Mouse (Mus musculus): ENCODE measurements around the gene Hand2. TPM values are rescaled to one million over a fixed set of nuclear protein-coding genes. Genes with fewer than 3 reads are reported as not detected.

Gene Hand2
- total RNA-seq (2021), result not detected

- DNase-seq, result no peak
Observed at GRCm38 (mm10) chr8:57320851-57321743, at the start of gene Hand2. TSS of gene Hand2 (plus strand) at chr8:57320983.

DNA sequence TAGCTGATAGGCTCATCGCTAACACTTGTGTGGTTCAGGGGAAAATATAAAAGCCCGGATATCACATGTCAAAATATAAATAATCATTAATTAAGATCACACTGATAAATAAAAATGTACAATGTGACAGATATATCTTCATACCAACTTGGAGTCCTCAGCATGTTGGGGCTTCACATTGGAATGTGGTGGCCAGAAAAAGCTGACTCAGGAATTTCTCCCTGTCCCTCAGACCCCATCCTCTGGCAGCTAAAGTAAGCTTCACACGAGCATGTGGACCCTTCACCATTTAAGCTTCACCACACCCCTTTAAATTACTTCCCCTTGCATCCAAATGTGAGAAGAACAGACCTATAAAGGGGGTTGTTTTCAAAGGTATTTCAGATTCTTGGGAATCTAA, 47.7 kb upstream of the Hand2 start:
- no peak for DNase-seq

DNA sequence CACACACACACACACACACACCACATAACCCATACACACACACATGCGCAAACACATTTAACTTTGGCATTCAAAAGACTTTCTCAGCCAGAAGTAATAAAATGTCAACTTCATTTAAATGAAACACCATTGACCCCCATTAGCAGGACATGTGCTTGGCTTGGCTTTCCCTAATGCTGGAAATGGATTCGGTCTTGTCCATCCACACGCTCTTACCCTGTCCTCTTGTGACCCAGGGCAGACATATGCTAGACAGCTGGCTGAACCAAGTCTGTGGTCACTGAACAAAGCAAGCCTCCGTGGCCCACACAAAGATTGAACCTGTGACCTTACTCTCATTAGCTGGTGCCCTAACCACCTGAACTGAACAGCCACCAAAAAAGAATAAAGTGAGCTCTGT, 27.3 kb upstream of the Hand2 start:
- DNase-seq, result no peak

DNA sequence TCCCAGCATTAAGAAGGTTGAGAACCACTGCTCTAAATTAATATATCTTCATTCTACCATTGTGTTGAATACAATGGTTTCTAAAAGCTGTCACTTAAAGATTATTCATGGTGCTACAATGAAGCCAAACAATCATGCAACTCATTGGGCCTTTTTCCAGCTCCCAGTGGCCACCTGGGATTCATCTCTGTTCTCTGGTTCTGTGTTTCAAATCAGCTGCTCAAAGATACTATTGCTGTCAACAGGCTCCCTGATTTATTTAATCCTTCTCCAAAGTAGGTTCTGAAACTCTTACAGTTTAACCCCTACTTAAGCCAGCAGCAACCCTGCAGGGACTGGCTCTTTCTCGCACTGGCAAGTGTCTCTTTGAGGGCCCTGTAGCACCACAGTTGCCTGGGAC, 17.3 kb upstream of the Hand2 start:
- no peak for DNase-seq

DNA sequence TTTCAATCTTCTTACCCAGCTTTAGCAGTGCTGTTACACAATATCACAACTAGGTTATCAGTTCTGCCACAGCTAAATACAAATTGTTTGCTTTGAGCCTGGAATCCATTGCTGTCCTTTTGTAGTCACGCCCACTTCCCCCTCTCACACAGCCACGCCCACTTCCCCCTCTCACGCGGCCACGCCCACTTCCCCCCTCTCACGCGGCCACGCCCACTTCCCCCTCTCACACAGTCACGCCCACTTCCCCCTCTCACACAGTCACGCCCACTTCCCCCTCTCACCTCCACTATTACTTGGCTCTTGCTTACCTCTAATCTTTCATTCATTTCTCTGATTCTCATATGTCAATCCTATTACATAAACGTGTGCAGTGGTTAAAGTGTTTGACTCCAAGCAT, 15.8 kb upstream of the Hand2 start:
- no peak for DNase-seq

GRCm38 (mm10) chr8:57306441-57306840, 14.3 kb upstream of the Hand2 start:
- no peak for DNase-seq

GRCm38 (mm10) chr8:57309844-57310485, 10.8 kb upstream of the Hand2 start:
- DNase-seq, result no peak

DNA sequence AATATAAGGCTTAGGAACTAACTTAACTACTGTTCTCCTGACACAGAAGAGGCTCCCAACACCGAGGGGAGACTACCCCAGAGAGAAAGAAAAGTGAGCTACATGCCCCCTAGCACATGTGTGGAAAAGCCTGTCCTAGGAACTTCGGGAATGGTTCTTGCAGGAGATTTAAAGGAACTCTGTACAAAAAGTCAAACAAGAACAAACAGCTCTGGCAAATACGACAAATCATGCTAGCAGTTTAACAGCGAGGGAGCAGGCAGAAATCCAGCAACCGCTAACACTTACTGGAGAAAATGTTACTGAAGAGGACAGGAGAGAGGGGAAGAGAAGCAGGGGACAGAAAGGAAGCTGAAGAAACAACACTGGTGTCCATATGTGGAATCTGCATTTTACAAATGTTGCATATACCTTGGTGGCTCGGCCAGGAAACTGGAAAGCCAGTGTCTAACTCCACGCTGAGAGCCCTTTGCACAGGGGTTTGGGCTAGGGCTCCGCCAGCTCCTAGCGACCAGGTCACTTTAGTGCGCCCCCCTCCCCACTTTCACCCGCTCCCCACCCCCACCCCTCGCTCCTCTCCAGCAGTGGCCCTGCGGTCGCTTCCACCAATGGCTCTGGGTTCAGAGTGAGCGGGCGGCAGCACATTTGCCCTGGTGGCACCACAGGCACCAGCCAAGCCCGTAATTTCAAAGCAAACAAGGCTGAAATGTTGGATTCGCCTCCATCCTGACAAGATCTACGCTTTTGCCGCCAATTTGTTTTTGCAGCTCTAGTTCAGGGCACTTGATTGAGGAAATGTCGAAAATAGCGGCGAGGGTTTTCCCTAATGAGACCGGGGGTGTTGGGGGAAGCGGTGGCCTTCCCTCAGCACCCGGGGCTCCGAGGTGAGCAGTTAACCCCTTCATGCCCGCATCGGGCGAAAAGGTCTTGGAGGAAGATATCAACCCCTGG, 8.5 kb upstream of the Hand2 start:
- no peak for DNase-seq

DNA sequence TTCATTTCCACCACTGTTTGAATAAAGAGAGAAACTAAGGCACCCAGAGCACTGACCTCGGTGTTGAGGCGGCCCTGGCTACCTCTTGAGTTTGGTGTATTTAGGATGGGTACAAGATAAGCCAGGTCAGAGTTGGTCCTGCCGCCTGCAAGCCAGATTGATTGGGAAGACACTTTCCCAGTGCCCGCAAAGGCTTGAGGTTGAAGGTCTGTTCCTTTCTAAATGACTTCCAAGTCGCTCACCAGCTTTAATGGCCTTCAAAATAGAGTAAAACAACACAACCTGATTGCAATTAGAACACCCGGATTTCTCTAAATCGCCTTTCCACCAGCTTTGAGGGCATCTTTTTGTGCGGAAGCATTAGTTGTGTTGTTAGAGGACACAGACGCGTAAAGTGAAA, 7.2 kb upstream of the Hand2 start:
- no peak for DNase-seq

GRCm38 (mm10) chr8:57314216-57314615, 6.6 kb upstream of the Hand2 start:
- DNase-seq, result no peak

DNA sequence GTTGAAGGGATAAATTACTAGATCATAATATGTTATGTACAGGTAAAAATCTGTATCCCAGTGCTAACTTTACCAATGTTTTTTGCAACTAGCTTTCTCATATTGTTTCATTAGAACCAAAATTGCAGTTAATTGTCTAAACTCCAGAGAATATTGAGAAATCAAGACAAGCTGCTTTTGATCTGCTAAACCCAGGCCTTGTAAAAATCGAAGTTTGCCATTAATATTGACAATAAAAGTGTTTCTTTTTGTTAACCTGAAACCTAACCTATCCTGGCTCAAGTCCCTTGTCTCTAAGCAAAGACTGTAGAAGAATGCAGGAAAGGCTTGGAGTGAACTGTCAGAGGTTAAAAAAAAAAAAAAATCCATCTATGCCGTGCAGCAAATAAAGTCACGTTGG, 5.3 kb upstream of the Hand2 start:
- DNase-seq, result no peak

DNA sequence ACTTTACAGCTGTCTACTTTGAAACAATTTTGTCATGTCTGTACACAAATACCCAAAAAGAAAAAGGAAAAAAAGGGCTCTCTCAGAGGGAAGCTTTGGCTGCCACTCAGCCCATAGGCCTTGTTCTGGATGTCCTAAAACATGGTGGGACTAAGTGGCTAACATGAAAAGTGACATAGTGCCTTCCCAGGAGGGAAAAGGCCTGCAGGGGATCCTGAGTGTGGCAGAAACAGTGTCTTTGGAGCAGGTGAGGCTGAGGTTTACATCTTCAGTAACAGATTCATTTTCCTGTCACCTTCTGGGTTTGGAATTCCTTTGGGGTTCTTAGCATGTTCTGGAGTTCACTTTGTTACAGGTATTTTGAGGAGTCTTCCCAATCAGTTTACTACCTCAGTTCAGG, 3.7 kb upstream of the Hand2 start:
- no peak for DNase-seq

GRCm38 (mm10) chr8:57317890-57318480, 2.8 kb upstream of the Hand2 start:
- no peak for DNase-seq

DNA sequence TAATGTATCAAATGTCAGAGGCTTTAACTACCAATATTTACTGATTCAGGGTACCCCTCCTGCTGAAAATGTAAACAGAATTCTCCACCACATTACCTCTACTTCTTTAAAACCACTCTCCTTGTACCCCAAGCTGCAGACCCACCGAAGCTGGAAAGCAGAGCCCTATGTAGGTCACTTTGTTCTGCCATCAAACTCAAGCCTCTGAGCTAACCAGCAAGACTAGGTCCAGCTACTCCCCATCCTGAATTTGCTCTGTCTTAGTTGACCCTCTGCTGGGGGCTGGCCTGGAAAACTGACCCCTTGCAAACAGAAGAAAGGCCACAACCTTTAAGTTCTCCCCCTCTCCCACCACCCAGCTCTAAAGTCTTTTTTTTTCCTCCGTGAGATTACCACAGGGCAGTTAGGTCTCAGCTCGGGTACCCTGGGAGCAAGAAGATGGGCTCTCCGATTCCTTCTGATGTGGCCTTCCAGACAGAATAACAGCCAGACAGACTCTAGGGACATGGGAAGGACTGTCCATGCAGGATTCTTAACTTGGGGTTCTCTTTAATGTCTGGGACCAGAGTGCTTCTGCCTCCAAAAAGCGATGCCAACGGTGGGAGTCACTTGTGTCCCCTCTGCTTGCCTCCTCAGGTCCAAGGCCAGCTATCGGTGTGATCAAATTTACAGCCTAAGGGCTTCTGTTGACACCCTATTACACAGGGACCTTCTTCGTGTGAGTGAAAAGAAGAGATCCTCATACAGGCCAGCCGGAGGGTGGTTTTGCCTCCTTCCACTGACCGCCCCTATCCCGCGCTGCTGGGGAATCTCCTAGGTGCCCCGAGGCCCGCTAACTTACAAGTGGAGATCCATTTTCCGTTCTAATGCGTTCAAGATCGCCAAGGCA, 1.4 kb upstream of the Hand2 start:
- DNase-seq, result no peak

- DNase-seq, result no peak
Observed at GRCm38 (mm10) chr8:57319981-57320585, 700 bp upstream of the Hand2 start.

GRCm38 (mm10) chr8:57321898-57322895, 1.4 kb downstream of the Hand2 start:
- no peak for DNase-seq

DNA sequence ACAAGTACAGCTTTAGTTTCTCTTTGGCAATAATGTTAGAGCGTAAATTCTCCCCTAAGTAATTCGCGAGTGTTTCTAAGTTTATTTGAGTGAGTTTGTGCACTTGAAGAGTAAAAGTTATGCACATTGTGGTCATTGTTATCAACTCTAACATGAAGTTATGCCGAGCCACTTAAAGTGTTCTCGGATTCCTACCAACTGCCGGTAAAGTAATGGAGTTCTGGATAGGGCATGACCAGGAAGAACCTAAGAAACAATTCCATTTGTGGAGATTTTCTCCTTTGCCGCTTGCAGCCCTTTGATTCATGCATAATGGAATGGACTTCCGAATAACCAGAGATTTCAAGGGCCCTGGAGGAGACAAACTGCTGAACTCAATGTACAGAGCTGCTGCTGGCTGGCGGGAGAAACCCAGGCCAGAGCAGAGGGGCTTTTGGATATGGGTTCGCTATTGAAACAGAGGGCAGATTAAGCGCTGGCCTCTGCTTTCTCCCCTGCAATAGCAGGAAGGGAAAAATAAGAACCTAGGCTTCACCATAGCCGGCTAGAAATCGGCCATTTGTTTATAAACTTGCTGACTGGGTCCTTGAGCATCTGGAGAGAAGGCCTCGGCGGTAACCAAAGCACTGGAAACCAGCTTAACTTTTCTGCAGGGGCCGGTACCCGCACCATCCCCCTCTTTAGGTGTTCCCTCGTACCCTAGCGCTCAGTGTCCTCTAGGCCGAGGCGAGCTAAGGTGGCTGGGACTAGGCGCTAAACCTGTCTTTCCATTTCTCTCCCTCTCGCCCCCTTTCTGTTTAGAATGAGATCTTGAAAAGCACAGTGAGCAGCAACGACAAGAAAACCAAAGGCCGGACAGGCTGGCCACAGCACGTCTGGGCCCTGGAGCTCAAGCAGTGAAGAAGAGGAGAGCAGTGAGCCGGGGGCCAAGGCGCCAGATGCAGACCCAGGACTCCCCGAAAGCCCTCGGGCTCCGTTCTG, 2.5 kb downstream of the Hand2 start:
- no peak for DNase-seq

DNA sequence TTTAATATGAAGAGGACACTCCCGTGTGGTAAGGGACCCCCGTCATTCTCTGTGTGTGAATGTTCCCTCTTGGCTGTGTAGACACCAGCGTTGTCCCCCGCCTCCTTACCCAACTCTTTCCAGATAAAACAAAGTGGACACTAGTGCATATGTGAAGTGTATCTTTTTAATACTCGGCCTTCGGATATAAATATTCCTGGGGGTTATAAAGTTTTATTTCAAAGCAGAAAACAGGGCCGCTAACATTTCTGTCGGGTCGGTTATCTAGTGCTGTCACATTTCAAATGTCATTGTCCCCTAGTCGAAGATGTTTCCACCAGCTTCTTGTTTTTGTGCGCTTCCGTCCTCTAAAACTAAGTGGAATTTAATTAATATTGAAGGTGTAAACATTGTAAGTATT, 3.3 kb downstream of the Hand2 start:
- DNase-seq, result no peak

All from layer of hippocampus, postnatal 36 days (tissue).